Mouse (Mus musculus): ENCODE data around the gene Wipf2.

- no peak for TF ChIP-seq POLR2A (IDR thresholded peaks at IDR 0.05; ENCODE audit: extremely low read depth, insufficient read depth, low read length)
- TF ChIP-seq CTCF (IDR thresholded peaks at IDR 0.05; ENCODE audit: extremely low read depth, insufficient read depth, low read length): no peak
Observed at GRCm38 (mm10) chr11:98869906-98870305, 6.5 kb downstream of the Wipf2 start.
